ENCODE assay signal across 19 mouse cellular contexts in genomic region chr1:170149756-170150155, GRCm38 (mm10). TPM values are rescaled to one million over a fixed set of nuclear protein-coding genes. Genes with fewer than 3 reads are reported as not detected.
DNase-seq lines count a peak whose midpoint lies in the region; ATAC-seq and TF ChIP-seq lines count a peak whose summit lies in the region.
"Had no signal": no experiment of that assay in that cellular context is flagged by ENCODE, and none has a peak within 500 bp of the region (broad histone marks: within the 10 kb centered on the region; RNA-seq: fewer than 3 reads in every experiment).

No protein-coding gene starts in this region.

- peak overlapping the region; percentile 73 for H3K27ac ChIP-seq in kidney, adult 2 months (ENCODE audit: insufficient read depth, low read depth, low read length)
- 0 out of 2 replicates have a peak overlapping the region, but pooled peaks have one; percentile 78 for H3K27ac ChIP-seq in liver, embryonic 13.5 days
- H3K27ac ChIP-seq in liver, embryonic 12.5 days = no peak overlapping the region
- H3K27ac ChIP-seq in CH12.LX (ENCODE audit: insufficient read depth, low read depth) = no peak overlapping the region
- H3K27ac ChIP-seq: embryonic facial prominence, embryonic 13.5 days; forebrain, embryonic 12.5 days; hindbrain, embryonic 10.5 days; hindbrain, embryonic 14.5 days had no signal

- no peaks in the 10 kb centered on the region; the same call in 1 of the 2 replicates for H3K79me2 ChIP-seq in CH12.LX (replicated peaks; ENCODE audit: control insufficient read depth, extremely low read depth, insufficient read depth, poor library complexity, severe bottlenecking)

- TF ChIP-seq EP300 in CH12.LX (IDR thresholded peaks at IDR 0.05; ENCODE audit: low read length) = no peak

- no peaks in the 10 kb centered on the region for H3K9me3 ChIP-seq in liver, embryonic 13.5 days (replicated peaks)
- no peaks in the 10 kb centered on the region for H3K9me3 ChIP-seq in liver, embryonic 12.5 days (replicated peaks)
- no peaks in the 10 kb centered on the region for H3K9me3 ChIP-seq in CH12.LX (replicated peaks; ENCODE audit: low read length)
- H3K9me3 ChIP-seq: embryonic facial prominence, embryonic 13.5 days; forebrain, embryonic 12.5 days; heart, embryonic 12.5 days; hindbrain, embryonic 10.5 days had no signal

- no peak for TF ChIP-seq CTCF in kidney, adult 2 months (conservative IDR thresholded peaks at IDR 0.05; ENCODE audit: insufficient read depth, insufficient read length, low read depth, low read length)
- no peak for TF ChIP-seq CTCF in CH12.LX (conservative IDR thresholded peaks at IDR 0.05 in 1 of 2, IDR thresholded peaks at IDR 0.05 in 1 of 2; ENCODE audit: low read depth in 2 of 2, low read length in 2 of 2)

- no peak for ATAC-seq in liver, embryonic 13.5 days (ENCODE audit: low read depth)
- ATAC-seq in liver, embryonic 12.5 days = no peak
- 0 out of 2 replicates have a peak, but pooled peaks have one; percentile 40 for ATAC-seq in granulocyte monocyte progenitor cell, adult 5-6 weeks (replicated peaks; ENCODE audit: poor library complexity, severe bottlenecking)
- ATAC-seq: forebrain, embryonic 16.5 days had no signal

- dilution Hi-C loops in CH12.LX (cut with MboI; ENCODE audit: extremely low pct_ligation_motif_present, extremely low pct_unique_long_range_greater_than_20kb, low sequenced_read_pairs) = no loop called here

- H3K4me1 ChIP-seq in kidney, adult 2 months (ENCODE audit: control insufficient read depth, insufficient read depth, low read length) = peaks cover 13% of the 10 kb centered on the region
- peaks cover 28% of the 10 kb centered on the region for H3K4me1 ChIP-seq in liver, embryonic 13.5 days (replicated peaks)
- peaks cover 29% of the 10 kb centered on the region for H3K4me1 ChIP-seq in liver, embryonic 12.5 days
- H3K4me1 ChIP-seq in CH12.LX (ENCODE audit: control insufficient read depth in 1 of 2, insufficient read depth in 2 of 2) = peaks cover 5 to 49% of the 10 kb centered on the region in 2 experiments; a peak in 2 of 4 replicates
- H3K4me1 ChIP-seq: forebrain, embryonic 12.5 days; hindbrain, embryonic 10.5 days had no signal

- in situ Hi-C loops in CH12.LX (cut with MboI; ENCODE audit: low pct_ligation_motif_present, low pct_unique_long_range_greater_than_20kb, low sequenced_read_pairs) = loop anchor here (25.0 kb wide), 2 partner anchors 487 to 612 kb away; partner anchors contain the start of genes Nuf2 and Rgs5

- WGBS in kidney, adult 2 months = 52% methylated on average over 4 of the region's 4 CpGs
- WGBS in liver, embryonic 13.5 days (ENCODE audit: insufficient replicate concordance) = 67% methylated on average over 4 of the region's 4 CpGs
- 72% methylated on average over 4 of the region's 4 CpGs for WGBS in liver, embryonic 12.5 days (ENCODE audit: insufficient replicate concordance)

- TF ChIP-seq POLR2A in kidney, adult 2 months (IDR thresholded peaks at IDR 0.05; ENCODE audit: low read depth, low read length) = no peak
- no peak for TF ChIP-seq POLR2A in CH12.LX (IDR thresholded peaks at IDR 0.05; ENCODE audit: low read depth, low read length)

- H3K9ac ChIP-seq in liver, embryonic 13.5 days = no peak overlapping the region
- H3K9ac ChIP-seq in liver, embryonic 12.5 days = no peak overlapping the region
- no peak overlapping the region for H3K9ac ChIP-seq in CH12.LX (ENCODE audit: insufficient read depth, low read depth)
- H3K9ac ChIP-seq: embryonic facial prominence, embryonic 13.5 days; forebrain, embryonic 12.5 days; heart, embryonic 12.5 days; hindbrain, embryonic 14.5 days had no signal

- no peak overlapping the region for H3K4me2 ChIP-seq in liver, embryonic 13.5 days
- H3K4me2 ChIP-seq in liver, embryonic 12.5 days = no peak overlapping the region
- H3K4me2 ChIP-seq in CH12.LX (ENCODE audit: insufficient read depth, low read depth, poor library complexity, severe bottlenecking) = no peak overlapping the region
- H3K4me2 ChIP-seq: embryonic facial prominence, embryonic 13.5 days; forebrain, embryonic 12.5 days; heart, embryonic 12.5 days; hindbrain, embryonic 14.5 days had no signal

- DNase-seq in kidney, adult 2 months = peak; percentile 57
- no peak for DNase-seq in kidney, postnatal 25 days
- no peak for DNase-seq in liver, embryonic 13.5 days
- DNase-seq in CH12.LX (ENCODE audit: extremely low read depth) = no peak
- no peak for DNase-seq in adrenal gland, adult 18-20 months (ENCODE audit: low spot score in 2 of 2)
- DNase-seq: adrenal gland, postnatal 14 days; B cell, adult 2 months; cerebellum, adult 18-20 months; cerebellum, adult 9-11 months; cerebellum, postnatal 36 days; gastrocnemius, postnatal 10 days had no signal

- TF ChIP-seq RAD21 in CH12.LX (IDR thresholded peaks at IDR 0.05; ENCODE audit: low read depth, low read length) = no peak

- no peak overlapping the region for H3K4me3 ChIP-seq in kidney, adult 2 months (ENCODE audit: insufficient read depth, low read depth, low read length)
- no peak overlapping the region for H3K4me3 ChIP-seq in liver, embryonic 13.5 days (replicated peaks)
- H3K4me3 ChIP-seq in liver, embryonic 12.5 days = no peak overlapping the region
- no peak overlapping the region for H3K4me3 ChIP-seq in CH12.LX (replicated peaks in 1 of 3; ENCODE audit: low read depth in 2 of 3, low read length in 2 of 3, poor library complexity in 1 of 3)
- H3K4me3 ChIP-seq: embryonic facial prominence, embryonic 13.5 days; forebrain, embryonic 12.5 days; heart, embryonic 12.5 days; hindbrain, embryonic 10.5 days had no signal

- H3K27me3 ChIP-seq in kidney, adult 2 months (replicated peaks; ENCODE audit: control insufficient read depth, insufficient read depth, low read length) = no peaks in the 10 kb centered on the region
- no peaks in the 10 kb centered on the region for H3K27me3 ChIP-seq in liver, embryonic 13.5 days
- H3K27me3 ChIP-seq in liver, embryonic 12.5 days (replicated peaks) = no peaks in the 10 kb centered on the region
- H3K27me3 ChIP-seq in CH12.LX (replicated peaks) = no peaks in the 10 kb centered on the region
- H3K27me3 ChIP-seq: embryonic facial prominence, embryonic 13.5 days; forebrain, embryonic 12.5 days; heart, embryonic 12.5 days had no signal

- H3K36me3 ChIP-seq in kidney, adult 2 months (ENCODE audit: control insufficient read depth, insufficient read depth, low read length) = peaks cover 3% of the 10 kb centered on the region
- peaks cover 43% of the 10 kb centered on the region for H3K36me3 ChIP-seq in liver, embryonic 13.5 days
- peaks cover 61% of the 10 kb centered on the region for H3K36me3 ChIP-seq in liver, embryonic 12.5 days
- H3K36me3 ChIP-seq in CH12.LX (replicated peaks in 1 of 2; ENCODE audit: control insufficient read depth in 1 of 2, insufficient read depth in 1 of 2, low read length in 1 of 2) = peaks cover 24 to 57% of the 10 kb centered on the region in 2 experiments

TF ChIP-seq in CH12.LX, 34 proteins besides CTCF, POLR2A, EP300 and RAD21:
- TF ChIP-seq MYC (IDR thresholded peaks at IDR 0.05; ENCODE audit: low read depth, low read length) (0 out of 2 replicates have a peak, but pooled peaks have one; percentile 24), JUND (conservative IDR thresholded peaks at IDR 0.05; ENCODE audit: low read depth, low read length) (no peak)

RNA-seq across cellular contexts. Expression of gene Uap1, which starts 25.0 kb away (rescaled TPM):
- polyA plus RNA-seq in kidney, adult 2 months (2012; rRNA removed) = 31.6 and 34.3 TPM in 2 replicates
- polyA plus RNA-seq in liver, embryonic 13.5 days (2015; fragmentation: Nextera tagmentation; extraction: Ambion mirVana) = 34.8 and 41.5 TPM in 2 replicates
- 40.3 and 43.1 TPM in 2 replicates for polyA plus RNA-seq in liver, embryonic 12.5 days (2016; fragmentation: Nextera tagmentation; extraction: Ambion mirVana)
- total RNA-seq in CH12.LX (2012; rRNA removed) (32.2 and 32.7 TPM in 2 replicates), CH12.LX (2014; rRNA removed) (46.3 and 51.8 TPM in 2 replicates)
- polyA plus RNA-seq in CH12.LX (2012; ENCODE audit: insufficient read length, low read depth) = 34.1 and 39.4 TPM in 2 replicates
- total RNA-seq in granulocyte monocyte progenitor cell, adult 5-6 weeks (2014; fragmentation: Nextera tagmentation) = 48.9 and 49.5 TPM in 2 replicates
- total RNA-seq in granulocyte monocyte progenitor cell, adult 5-6 weeks (2017) = 74.7 and 144 TPM in 2 replicates
- 10 to 100 TPM; 68.0 to 84.4 TPM for total RNA-seq in adrenal gland, adult 18-20 months (2021)

RNA-seq across cellular contexts. Expression of gene Ddr2, which starts 39.2 kb away (rescaled TPM):
- 9.5 and 9.7 TPM in 2 replicates for polyA plus RNA-seq in kidney, adult 2 months (2012; rRNA removed)
- 1.7 and 2.0 TPM in 2 replicates for polyA plus RNA-seq in liver, embryonic 13.5 days (2015; fragmentation: Nextera tagmentation; extraction: Ambion mirVana)
- 2.4 and 3.1 TPM in 2 replicates for polyA plus RNA-seq in liver, embryonic 12.5 days (2016; fragmentation: Nextera tagmentation; extraction: Ambion mirVana)
- total RNA-seq in CH12.LX (2012; rRNA removed) = 0.13 and 0.30 TPM in 2 replicates
- 0.17 and 0.19 TPM in 2 replicates for total RNA-seq in CH12.LX (2014; rRNA removed)
- 0.33 and 0.37 TPM in 2 replicates for polyA plus RNA-seq in CH12.LX (2012; ENCODE audit: insufficient read length, low read depth)
- not detected in 2 replicates for total RNA-seq in granulocyte monocyte progenitor cell, adult 5-6 weeks (2014; fragmentation: Nextera tagmentation)
- 0.05 TPM in 1 of 2 replicates, not detected in the other for total RNA-seq in granulocyte monocyte progenitor cell, adult 5-6 weeks (2017)
- 10 to 100 TPM; 16.3 to 23.5 TPM for total RNA-seq in adrenal gland, adult 18-20 months (2021)

Comparison
In these comparisons a context has a peak if more than half of its experiments do, and no peak if none do; other contexts are left out.
1. H3K27ac ChIP-seq: peak in kidney, adult 2 months (single experiment) and liver, embryonic 13.5 days (single experiment); none in liver, embryonic 12.5 days (single experiment) and CH12.LX (single experiment).